Mouse (Mus musculus): Measurements from ENCODE around the gene Lrrc75a. TPM values are rescaled to one million over a fixed set of nuclear protein-coding genes. Genes with fewer than 3 reads are reported as not detected.

Lrrc75a gene
- total RNA-seq, 2 experiments from 2014 or later, result 4.0 to 4.7 TPM

DNA sequence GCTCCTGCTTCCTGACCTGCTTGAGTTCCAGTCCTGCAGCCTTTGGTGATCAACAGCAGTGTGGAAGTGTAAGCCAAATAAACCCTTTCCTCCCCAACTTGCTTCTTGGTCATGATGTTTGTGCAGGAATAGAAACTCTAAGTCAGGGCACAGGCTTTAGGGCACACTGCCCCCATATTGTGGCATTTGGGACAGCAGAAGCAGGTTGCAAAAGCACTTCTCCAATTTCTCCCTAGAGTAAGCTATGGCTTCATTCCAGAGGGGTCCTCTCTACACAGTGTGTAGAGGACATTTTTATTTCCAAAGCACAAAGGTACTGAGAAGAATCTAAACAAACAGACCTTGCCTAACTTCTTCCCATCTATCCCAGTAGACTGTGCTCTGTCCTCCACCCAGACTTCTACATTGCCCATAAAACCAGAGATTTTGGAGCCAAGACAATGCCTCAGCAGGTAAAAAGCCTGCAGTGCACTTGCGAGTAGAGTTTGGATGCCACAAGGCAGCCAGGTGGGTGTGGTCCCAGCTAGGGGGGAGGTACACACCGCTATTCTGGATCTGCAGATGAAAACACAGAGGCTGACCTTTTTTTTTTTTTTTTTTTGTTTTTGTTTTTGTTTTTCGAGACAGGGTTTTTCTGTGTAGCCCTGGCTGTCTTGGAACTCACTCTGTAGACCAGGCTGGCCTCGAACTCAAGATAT is 26.6 kb downstream of the Lrrc75a start:
- DNase-seq, result no peak

GRCm38 (mm10) chr11:62621079-62621478 is 27.2 kb downstream of the Lrrc75a start:
- no peak for DNase-seq

- DNase-seq, result no peak
These were observed 32.9 kb downstream of the Lrrc75a start for GRCm38 (mm10) chr11:62615456-62615855.

- no peak for DNase-seq
These were observed 33.4 kb downstream of the Lrrc75a start for GRCm38 (mm10) chr11:62614876-62615410.

DNA sequence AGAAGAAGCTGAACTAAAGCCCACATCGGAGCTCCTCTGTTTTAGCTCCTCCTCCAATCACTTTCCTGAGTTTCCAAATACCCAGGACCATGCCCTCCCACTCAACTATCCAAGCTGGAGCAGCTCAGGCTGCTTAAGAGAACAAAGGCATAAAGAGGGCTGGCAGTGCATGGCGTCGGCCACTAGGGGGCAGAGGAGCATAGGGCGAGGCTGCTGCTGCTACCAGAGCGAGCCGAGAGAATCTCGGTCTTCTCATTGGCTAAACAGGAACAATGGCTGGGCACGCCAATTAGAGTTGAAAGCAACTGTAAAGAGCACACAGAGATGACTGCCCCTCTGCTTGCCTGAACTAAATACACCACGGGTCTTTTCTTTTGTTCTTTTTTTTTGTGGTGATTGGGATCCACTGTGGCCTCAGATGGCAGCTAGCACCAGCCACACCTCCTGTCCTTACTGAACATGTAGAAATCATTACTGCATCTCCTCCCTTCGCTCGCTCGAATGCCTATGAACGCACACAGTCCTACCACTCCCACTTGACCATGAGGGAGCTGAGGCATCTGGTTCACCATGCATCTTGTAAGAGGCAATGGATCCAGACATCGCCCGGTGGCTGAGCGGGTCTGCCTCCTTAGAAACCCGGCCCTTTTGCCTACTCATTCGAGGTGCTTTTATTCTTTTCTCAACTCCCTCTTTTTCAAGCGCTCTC is 34.5 kb downstream of the Lrrc75a start:
- peak; percentile 82 for DNase-seq

DNA sequence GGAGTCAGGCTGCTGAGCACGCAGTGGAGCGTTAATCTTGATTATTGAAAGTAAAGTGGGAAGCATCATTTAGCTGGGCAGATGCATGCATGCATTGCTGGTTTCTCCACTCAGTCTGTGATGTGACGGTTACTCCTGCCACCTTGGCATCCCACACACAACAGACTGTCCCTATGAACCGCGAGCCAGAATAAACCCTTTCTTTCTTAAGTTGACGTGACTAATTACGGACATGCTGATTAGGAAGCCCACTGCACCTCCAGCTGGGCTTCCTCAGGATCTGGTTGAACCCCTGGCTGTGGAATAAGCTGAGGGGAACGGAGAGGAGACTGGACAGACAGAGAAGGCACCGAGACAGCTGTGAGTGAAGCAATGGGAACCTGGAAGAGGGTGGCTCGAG is 35.7 kb downstream of the Lrrc75a start:
- DNase-seq, result no peak

GRCm38 (mm10) chr11:62610304-62610703 is 38.0 kb downstream of the Lrrc75a start:
- no peak for DNase-seq

- DNase-seq, result no peak
These were observed 39.3 kb downstream of the Lrrc75a start for GRCm38 (mm10) chr11:62608826-62609675.

DNA sequence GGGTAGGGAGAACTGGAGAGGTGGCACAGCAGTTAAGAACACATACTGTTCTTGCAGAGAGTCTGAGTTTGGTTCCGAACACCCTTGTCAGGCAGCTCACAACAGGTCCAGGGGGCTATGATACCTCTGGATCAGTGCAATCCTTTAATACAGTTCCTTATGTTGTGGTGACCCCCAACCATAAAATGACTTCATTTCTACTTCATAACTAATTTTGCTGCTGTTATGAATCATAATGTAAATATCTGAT is 40.4 kb downstream of the Lrrc75a start:
- no peak for DNase-seq

DNA sequence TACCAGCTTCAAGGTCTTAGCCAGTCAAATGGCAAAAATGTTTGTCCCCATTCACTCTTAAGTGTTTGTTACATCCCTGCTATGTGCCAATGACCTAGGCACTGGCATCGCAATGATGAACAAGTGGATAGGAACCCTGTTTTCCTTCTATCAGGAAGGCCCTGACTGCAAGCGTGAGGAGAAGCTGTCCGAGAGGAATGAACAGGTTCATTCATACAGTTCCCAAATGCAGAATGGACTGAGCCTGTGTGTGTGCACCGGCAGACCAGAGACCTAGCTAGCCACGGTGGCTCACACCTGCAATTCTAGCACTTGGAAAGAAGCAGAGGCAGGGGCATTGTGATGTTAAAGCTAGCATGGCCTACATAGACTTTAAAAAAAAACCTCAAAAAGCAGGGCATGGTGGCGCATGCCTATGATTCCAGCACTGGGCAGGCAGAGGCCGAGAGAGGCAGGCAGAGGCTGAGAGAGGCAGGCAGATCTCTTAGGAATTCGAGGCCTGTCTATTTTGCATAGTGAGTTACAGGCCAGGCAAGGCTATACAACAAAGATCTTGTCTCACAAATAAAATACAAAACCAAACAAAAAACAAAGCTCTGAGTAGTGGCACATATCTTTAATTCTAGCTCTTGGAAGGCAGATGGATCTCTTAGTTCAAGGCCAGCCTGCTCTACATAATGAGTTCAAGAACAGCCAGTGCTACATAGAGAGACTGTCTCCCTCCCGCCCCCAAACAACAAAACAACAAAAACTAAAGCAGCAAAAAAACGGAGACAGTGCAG is 41.0 kb downstream of the Lrrc75a start:
- DNase-seq, result no peak

DNA sequence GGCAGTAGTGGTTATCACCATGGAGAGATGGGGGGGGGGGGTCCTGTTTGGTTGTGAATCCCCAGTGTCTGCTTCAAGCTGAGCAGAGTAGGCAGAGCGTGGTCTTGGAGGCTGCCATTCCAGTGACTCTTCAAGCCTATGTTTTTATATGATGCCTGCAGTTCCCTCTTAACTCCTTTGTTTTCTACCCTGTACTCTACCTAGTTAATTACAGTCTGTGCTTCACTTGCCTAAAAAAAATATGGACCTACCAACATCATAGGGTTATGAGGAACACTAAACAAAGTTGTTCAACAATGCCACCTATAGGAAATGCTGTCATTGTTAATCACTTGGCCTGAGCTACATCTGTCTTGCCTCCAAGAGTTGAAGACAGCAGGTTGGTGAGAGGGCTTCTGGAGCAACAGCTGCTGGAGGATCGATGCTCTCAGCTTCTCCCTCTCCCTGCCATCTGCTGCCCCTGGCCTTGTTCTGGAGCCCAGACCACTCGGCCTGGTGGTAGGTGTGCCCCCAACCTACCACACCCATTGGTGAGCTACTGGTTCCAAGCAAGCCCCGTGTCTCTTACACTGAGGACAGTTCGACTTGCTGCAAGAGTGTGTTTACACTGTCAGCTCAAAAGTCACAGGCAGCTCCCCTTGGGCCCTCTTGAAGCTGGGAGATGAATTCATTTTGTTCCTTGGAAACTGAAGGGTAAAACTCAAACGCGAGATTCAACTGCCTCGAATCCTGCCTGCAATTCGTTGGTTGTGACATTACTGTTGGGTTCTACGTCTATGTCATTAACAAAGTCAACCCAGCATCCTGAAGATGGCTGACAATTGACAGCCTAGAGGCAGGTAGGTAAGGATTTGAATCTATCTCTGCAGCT is 41.8 kb downstream of the Lrrc75a start:
- no peak for DNase-seq

- no peak for DNase-seq
These were observed 42.6 kb downstream of the Lrrc75a start for GRCm38 (mm10) chr11:62605619-62606298.

- DNase-seq, result no peak
These were observed 43.3 kb downstream of the Lrrc75a start for GRCm38 (mm10) chr11:62604886-62605618.

- no peak for DNase-seq
These were observed 44.1 kb downstream of the Lrrc75a start for GRCm38 (mm10) chr11:62604123-62604706.

- no peak for DNase-seq
These were observed 44.8 kb downstream of the Lrrc75a start for GRCm38 (mm10) chr11:62603312-62604056.

GRCm38 (mm10) chr11:62602619-62603311 is 45.6 kb downstream of the Lrrc75a start:
- peak; percentile 97 for DNase-seq

DNA sequence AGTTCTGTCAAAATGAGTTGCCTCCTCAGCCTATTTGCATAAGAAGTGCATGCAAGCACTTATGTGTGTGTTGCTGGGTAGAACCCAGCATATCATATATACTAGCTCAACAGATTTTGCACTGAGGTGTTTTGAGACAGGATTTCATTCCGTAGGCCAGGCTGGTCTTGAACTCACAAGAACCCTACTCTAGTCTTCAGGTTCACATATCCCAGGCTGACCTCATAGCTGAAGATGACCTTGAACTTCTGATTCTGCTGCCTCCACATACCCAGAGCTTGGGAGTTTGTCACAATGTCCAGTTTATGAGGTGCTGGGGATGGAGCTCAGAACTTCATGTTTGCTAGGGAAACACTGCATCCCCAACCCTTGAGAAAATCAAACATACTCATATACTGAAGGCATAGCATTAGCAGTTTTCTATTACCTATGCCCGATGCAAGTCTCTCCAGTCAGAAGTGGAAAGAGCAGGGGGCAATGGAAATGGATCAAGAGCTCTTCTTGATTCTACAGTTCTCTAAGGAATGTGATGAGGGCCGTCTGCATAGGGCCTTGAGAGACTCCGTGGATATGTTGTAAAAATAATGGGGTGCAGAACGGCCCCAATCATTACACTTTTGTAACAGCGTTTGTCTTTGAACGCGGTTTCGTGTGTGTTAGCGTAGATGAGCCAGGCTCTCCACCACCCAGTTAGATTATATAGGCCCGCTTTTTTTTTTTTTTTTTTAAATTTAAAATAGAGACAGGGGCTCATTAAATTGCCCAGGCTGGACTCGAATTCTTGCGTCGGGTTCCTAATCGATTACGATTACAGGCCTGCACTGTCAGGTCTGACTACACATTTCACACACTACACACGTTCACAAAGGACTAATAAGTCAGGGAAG is 46.3 kb downstream of the Lrrc75a start:
- no peak for DNase-seq

All from gastrocnemius, postnatal 25 days (tissue).